Mouse (Mus musculus) heart, adult 9 months (tissue): ENCODE results near the gene Lrch4.

ENCODE experiments used
- DNase-seq, 2 experiments: peaks; one replicate each; pipeline ENCODE4 v3.0.0; 2022; ENCODE audit warnings: low spot score in 2 of 2

Lrch4 gene

GRCm38 (mm10) chr5:137690531-137690930 lies 61.6 kb downstream of the Lrch4 start:
- DNase-seq: no peak
